Mouse (Mus musculus): Measurements from ENCODE around the gene Snrpd3. TPM values are rescaled to one million over a fixed set of nuclear protein-coding genes. Genes with fewer than 3 reads are reported as not detected.
"Not testable (repeated sequence)": the region's sequence is repeated elsewhere in the genome, so short reads cannot be mapped to it uniquely, and the experiment has no call there.

The Snrpd3 gene
- polyA plus RNA-seq, 1 experiment from 2014 or later = 146 TPM

DNA sequence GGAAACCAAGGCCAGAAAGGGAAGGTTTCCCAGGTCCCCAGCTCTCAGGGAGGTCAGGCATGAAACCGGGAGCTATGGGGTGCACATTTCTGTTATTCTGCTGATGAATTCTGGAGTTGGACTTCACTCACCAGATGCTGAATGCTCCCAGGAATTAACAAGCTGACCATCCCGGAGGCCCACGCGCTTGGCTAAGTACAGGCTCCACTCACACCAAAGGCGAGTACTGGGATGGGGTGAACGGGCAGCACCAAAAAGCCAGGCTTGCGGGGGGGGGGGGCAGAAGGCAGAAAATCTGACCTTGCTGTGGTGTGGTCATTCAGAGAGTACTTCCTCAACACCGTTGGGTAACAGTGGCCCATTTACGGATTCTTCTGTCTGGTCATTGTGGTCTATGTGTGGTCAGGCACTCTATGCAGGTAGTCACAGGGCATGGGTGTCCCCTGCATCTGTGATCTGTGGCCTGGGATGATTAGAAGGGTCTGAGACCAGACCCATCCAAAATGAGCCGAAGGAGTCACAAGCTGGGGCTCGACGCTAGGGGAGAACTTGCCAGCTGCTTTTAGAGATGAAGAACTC is 47.4 kb downstream of the Snrpd3 start:
- Histone ChIP-seq H3K27ac (no peak overlapping the region), H3K36me3 (no peaks in the 10 kb centered on the region), H3K4me1 (peaks cover 12% of the 10 kb centered on the region), H3K9ac (no peak overlapping the region), H3K4me3 (no peak overlapping the region), H3K9me3 (replicated peaks) (no peaks in the 10 kb centered on the region), H3K27me3 (peaks cover 20% of the 10 kb centered on the region), H3K4me2 (replicated peaks) (no peak overlapping the region)
- ATAC-seq (ENCODE audit: low FRiP score) = no peak
- 84% methylated on average over 12 of the region's 12 CpGs for WGBS

DNA sequence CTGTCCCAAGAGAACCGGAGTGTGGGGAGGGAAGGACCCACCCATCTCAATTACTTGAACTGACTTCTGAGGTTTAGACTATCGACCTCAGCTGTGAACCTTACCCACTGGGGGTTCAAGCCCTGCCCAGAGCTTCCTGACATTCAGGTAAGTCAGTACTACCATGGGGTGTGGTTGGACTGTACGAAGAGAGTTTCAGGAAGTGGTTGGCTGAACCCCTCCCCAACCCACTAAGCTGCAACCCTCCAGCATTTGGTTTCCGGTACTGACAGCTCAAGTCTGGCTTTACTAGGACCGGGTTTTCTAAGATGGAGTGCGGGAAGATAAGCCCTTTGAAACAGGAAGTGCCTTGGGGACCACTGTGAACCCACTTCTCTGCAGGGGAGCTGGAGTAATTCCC is 48.1 kb downstream of the Snrpd3 start:
- Histone ChIP-seq H3K9ac (no peak overlapping the region), H3K27ac (no peak overlapping the region), H3K27me3 (peaks cover 18% of the 10 kb centered on the region), H3K36me3 (no peaks in the 10 kb centered on the region), H3K4me3 (no peak overlapping the region), H3K4me2 (replicated peaks) (no peak overlapping the region), H3K9me3 (replicated peaks) (no peaks in the 10 kb centered on the region), H3K4me1 (peaks cover 7% of the 10 kb centered on the region)
- WGBS = 75% methylated on average over 6 of the region's 6 CpGs
- ATAC-seq (ENCODE audit: low FRiP score) = no peak

DNA sequence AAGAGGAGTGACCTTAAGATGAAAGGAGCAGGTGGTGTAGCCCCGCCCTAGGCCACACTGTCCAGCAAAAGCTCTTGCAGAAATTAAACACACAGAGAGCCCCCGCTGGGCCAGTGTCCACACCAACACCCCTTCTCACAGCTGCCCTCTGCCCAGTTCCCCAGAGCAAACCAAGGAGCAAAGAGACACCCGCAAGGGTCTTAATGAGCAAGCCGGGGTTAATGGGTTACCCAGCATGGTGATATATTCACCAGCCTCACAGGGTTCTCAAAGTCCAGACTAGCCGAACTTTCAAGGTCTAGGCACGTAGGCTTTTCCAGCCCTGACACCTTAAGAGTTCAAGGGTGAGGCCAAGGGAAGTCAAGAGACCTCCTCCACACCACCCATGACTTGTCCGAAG is 48.6 kb downstream of the Snrpd3 start:
- Histone ChIP-seq H3K27ac (no peak overlapping the region), H3K27me3 (peaks cover 14% of the 10 kb centered on the region), H3K4me3 (no peak overlapping the region), H3K4me1 (peaks cover 3% of the 10 kb centered on the region), H3K9ac (no peak overlapping the region), H3K4me2 (replicated peaks) (no peak overlapping the region), H3K36me3 (no peaks in the 10 kb centered on the region), H3K9me3 (replicated peaks) (no peaks in the 10 kb centered on the region)
- ATAC-seq (ENCODE audit: low FRiP score) = no peak
- 66% methylated on average over 7 of the region's 7 CpGs for WGBS

DNA sequence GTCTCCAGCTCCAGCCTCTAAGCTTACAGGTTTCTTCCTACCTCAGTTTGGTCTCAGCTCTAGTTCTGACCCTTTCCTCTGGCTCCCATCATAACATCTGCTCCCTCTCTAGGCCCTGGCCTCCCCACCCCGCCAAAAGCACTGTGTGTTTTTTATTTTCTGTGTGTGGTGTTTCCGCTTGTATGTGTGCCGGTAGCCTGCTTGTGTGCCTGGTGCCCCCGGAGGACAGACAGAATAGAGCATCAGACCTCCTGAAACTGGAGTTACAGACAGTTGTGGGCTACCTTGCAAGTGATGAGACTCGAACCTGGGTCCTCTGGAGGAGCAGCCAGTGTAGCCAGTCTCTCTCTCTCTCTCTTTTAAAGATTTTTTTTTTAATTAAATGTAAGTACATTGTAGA is 49.0 kb downstream of the Snrpd3 start:
- H3K4me2 ChIP-seq (replicated peaks) = no peak overlapping the region
- no peak overlapping the region for H3K9ac ChIP-seq
- 0 out of 2 replicates have a peak, but pooled peaks cover under 1% of the 10 kb centered on the region for H3K4me1 ChIP-seq
- H3K36me3 ChIP-seq = no peaks in the 10 kb centered on the region
- peaks cover 9% of the 10 kb centered on the region for H3K27me3 ChIP-seq
- H3K4me3 ChIP-seq = no peak overlapping the region
- ATAC-seq (ENCODE audit: low FRiP score) = no peak
- H3K9me3 ChIP-seq (replicated peaks) = no peaks in the 10 kb centered on the region
- 84% methylated on average over 5 of the region's 5 CpGs for WGBS
- no peak overlapping the region for H3K27ac ChIP-seq

DNA sequence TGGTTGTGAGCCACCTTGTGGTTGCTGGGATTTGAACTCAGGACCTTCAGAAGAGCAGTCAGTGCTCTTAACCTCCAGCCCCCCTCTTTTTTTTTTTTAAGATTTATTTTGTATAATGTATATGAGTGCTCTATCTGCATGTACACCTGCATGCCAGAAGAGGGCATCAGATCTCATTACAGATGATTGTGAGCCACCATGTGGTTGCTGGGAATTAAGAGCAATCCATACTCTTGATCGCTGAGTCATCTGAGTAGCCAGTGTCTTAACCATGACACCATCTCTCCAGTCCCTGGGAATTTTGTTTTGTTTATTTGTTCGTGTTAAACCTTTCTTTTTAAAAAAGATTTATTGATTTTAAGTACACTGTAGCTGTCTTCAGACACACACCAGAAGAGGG is 49.4 kb downstream of the Snrpd3 start:
- H3K4me1 ChIP-seq; H3K4me3 ChIP-seq; H3K27ac ChIP-seq; H3K9ac ChIP-seq; H3K27me3 ChIP-seq; H3K4me2 ChIP-seq (replicated peaks); ATAC-seq (ENCODE audit: low FRiP score); H3K9me3 ChIP-seq (replicated peaks); H3K36me3 ChIP-seq: not testable (repeated sequence)
- 91% methylated on average over 2 of the region's 2 CpGs for WGBS

DNA sequence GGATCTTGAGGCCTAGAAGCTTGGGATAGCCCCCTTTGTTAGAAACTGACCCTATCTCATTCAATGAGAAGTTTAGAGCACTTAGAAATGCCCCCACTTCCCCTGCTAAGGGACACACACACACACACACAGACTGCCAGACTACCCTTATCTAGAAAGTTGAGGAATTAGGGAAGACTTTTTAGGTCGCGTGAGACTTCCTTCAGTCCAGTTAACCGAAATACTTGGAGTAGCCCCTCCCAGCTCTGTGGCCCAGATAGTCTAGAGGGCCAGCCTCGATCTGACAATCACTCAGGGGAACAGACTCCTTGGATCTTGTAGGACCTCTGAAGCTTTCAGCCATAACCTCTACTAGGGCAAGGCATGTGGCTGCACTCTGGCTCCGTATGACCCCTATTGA is 50.7 kb downstream of the Snrpd3 start:
- Histone ChIP-seq H3K4me2 (replicated peaks) (no peak overlapping the region), H3K9ac (no peak overlapping the region), H3K4me3 (no peak overlapping the region), H3K9me3 (replicated peaks) (no peaks in the 10 kb centered on the region), H3K27me3 (peaks cover 2% of the 10 kb centered on the region), H3K4me1 (peaks cover 5% of the 10 kb centered on the region; the same call in 1 of the 2 replicates), H3K36me3 (no peaks in the 10 kb centered on the region), H3K27ac (no peak overlapping the region)
- no peak for ATAC-seq (ENCODE audit: low FRiP score)
- WGBS = 41% methylated on average over 5 of the region's 5 CpGs

DNA sequence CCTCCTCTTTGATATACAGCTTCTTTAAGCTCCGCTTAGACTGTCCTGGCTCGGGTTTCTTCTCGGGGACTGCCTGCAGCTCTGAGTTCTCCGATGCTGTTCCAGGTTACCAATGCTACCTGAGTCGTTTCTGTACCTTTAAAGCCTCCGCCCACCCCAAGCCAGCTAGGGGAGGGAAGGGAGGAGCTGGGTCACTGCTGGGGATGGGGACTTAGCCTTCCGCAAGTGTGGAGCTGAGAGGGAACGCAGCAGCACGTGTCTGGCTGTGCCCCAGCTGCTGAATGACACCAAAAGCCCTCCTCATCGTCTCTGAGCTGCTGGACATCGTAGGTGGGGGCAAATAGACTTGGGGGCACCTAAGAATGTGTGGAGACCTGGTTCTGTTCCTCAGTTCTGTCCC is 51.1 kb downstream of the Snrpd3 start:
- WGBS = 4% methylated on average over 11 of the region's 11 CpGs

DNA sequence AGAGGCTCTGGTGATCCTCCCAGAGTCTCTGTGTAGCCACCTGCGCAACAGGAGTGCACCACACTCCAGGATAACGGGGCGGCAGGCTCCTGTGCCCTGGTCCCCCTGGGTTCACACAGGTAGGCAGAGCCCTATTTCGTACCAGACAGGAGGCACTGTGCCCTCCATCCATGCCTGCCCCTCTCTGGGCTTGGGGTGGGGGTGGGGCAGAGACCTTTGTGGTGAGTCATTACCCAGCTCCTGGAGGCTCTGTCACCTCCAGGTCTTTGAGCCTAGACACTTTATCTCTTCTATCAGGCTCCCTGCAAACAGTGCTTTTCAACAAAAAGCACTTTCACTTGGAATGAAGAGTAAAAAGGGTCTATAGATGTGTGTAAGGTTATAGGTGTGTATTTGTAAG is 51.5 kb downstream of the Snrpd3 start:
- H3K9ac ChIP-seq = no peak overlapping the region
- no peak overlapping the region for H3K4me3 ChIP-seq
- H3K9me3 ChIP-seq (replicated peaks) = no peaks in the 10 kb centered on the region
- no peak overlapping the region for H3K4me2 ChIP-seq (replicated peaks)
- H3K27ac ChIP-seq = no peak overlapping the region
- peaks cover 2% of the 10 kb centered on the region for H3K27me3 ChIP-seq
- peaks cover 5% of the 10 kb centered on the region; the same call in 1 of the 2 replicates for H3K4me1 ChIP-seq
- no peak for ATAC-seq (ENCODE audit: low FRiP score)
- no peaks in the 10 kb centered on the region for H3K36me3 ChIP-seq
- whole genome bisulfite sequencing = 13% methylated on average over 4 of the region's 4 CpGs

More for the DNA sequence above, 51.1 kb downstream of the Snrpd3 start:
- Histone ChIP-seq H3K4me2 (replicated peaks) (no peak overlapping the region), H3K27ac (no peak overlapping the region), H3K36me3 (no peaks in the 10 kb centered on the region), H3K9ac (no peak overlapping the region), H3K4me3 (no peak overlapping the region), H3K4me1 (peaks cover 5% of the 10 kb centered on the region; the same call in 1 of the 2 replicates), H3K9me3 (replicated peaks) (no peaks in the 10 kb centered on the region), H3K27me3 (peaks cover 2% of the 10 kb centered on the region)
- no peak for ATAC-seq (ENCODE audit: low FRiP score)

DNA sequence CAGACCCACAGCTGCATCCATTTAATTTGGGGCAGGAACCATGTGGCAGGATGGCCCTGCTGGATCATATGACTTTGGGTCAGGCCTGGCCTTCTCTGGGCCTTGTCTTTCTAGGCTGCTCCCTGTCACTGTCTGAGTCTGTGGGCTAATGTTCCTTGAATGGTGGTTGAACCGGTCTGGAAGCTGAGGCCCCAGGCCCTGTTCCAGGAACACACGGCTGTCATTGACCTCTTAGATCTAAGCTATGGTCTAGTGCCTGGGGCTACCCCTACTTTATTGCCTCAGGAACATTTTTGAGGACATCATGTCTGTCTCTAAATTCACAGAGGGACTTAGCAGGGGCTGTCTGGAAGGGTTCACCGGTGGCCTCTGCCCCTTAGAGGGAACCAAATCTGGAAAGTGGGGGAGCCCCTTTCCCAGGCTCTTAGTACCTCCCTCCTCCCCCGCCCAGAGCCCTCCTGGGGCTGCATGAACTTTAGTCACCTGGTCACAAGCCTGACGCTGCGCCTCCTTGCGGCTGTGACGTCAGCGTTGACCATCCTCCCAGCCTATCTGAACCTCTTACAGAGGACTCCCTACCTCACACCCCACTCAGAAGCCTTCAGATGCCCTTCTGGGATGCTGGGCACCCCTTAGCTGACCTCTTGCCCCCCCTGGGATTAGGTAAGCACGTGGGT is 53.8 kb downstream of the Snrpd3 start:
- H3K36me3 ChIP-seq = no peaks in the 10 kb centered on the region
- H3K9me3 ChIP-seq (replicated peaks) = no peaks in the 10 kb centered on the region
- H3K4me1 ChIP-seq = peaks cover 5% of the 10 kb centered on the region; the same call in 1 of the 2 replicates
- ATAC-seq (ENCODE audit: low FRiP score) = no peak
- H3K9ac ChIP-seq = no peak overlapping the region
- no peak overlapping the region for H3K4me2 ChIP-seq (replicated peaks)
- H3K4me3 ChIP-seq = no peak overlapping the region
- no peak overlapping the region for H3K27ac ChIP-seq
- no peaks in the 10 kb centered on the region for H3K27me3 ChIP-seq
- WGBS = 27% methylated on average over 10 of the region's 10 CpGs

DNA sequence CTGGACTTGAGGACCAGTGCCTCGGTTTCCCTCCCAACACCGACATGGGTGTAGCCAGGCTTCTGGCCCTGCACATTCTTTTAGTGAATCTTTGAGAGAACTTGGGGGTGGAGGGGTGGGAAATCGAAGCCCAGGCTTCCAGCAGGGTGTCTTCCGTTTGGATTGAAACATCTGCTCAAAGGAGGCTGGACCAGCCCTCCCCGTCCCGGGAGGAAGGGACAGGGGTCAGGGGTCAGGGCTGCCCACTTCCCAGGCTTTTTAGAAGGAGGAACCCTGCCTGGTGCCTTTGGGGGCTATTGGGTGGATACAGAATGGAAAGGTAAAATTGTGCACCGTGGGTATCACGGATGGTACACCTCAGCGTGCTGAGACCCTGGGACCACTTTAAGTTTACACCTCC is 54.6 kb downstream of the Snrpd3 start:
- Histone ChIP-seq H3K36me3 (no peaks in the 10 kb centered on the region), H3K9me3 (replicated peaks) (no peaks in the 10 kb centered on the region), H3K4me3 (no peak overlapping the region), H3K4me2 (replicated peaks) (no peak overlapping the region), H3K27me3 (no peaks in the 10 kb centered on the region), H3K27ac (no peak overlapping the region), H3K9ac (no peak overlapping the region), H3K4me1 (peaks cover 5% of the 10 kb centered on the region; the same call in 1 of the 2 replicates)
- WGBS = 39% methylated on average over 9 of the region's 9 CpGs
- no peak for ATAC-seq (ENCODE audit: low FRiP score)

DNA sequence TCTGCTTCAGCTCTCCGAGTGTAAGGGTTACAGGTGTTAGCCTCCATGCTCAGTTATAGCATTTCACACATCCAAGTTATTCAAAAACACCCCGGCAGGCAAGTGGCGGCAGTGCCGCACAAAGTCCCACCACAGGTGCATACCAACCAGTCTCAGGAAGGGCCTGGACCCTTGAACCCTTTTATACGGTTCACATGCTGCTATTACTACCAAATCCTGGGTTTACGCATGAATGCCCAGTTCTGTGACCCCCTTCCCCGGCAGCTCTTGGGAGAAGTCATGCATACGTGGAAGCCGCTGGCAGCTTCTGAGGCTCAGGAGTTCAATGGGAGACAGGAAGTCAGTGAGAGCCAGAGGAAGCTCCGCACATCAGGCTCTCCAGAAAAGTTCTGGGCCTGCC is 55.8 kb downstream of the Snrpd3 start:
- no peak for ATAC-seq (ENCODE audit: low FRiP score)
- H3K27ac ChIP-seq = no peak overlapping the region
- H3K4me2 ChIP-seq (replicated peaks) = no peak overlapping the region
- no peak overlapping the region for H3K4me3 ChIP-seq
- H3K4me1 ChIP-seq = peaks cover 5% of the 10 kb centered on the region; the same call in 1 of the 2 replicates
- no peaks in the 10 kb centered on the region for H3K9me3 ChIP-seq (replicated peaks)
- 55% methylated on average over 10 of the region's 10 CpGs for WGBS
- H3K9ac ChIP-seq = no peak overlapping the region
- no peaks in the 10 kb centered on the region for H3K27me3 ChIP-seq
- H3K36me3 ChIP-seq = no peaks in the 10 kb centered on the region

DNA sequence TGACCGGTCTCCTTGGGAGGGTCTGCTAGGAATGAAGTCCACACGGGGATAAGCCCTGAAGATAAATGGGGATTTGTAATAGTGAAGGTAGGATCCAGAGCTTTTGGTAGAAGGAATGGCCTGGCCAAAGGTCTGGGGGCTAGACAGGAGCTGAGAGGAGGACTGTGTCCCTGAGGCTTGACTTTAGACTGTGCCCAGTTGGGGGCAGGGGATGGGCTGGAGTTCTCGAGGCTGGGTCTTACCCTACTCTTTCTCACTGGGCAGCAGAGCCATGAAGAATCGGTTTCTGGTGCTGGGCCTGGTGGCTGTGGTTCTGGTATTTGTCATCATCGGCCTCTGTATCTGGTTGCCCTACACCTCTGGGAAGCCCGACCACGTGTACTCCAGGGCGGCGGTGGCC is 56.6 kb downstream of the Snrpd3 start:
- whole genome bisulfite sequencing = 87% methylated on average over 9 of the region's 9 CpGs

DNA sequence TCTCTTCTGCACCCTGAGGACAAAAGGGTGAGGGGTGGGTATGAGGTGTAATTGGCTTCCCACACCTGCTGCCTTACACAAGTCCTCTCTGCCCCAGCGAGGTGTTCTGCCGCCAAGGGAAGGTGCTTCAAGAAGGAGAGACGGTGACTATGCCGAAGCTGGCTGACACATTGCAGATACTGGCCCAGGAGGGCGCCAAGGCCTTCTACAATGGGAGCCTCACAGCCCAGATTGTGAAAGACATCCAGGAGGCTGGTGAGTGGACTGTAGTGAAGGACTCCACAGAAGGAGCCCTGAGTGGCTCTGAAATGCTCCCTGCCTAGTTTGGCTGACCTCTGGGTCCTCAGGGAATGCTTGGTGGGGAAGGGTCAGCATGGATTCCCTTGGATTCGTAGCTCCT is 61.8 kb downstream of the Snrpd3 start:
- WGBS = 90% methylated on average over 6 of the region's 6 CpGs
- H3K9me3 ChIP-seq (replicated peaks) = no peaks in the 10 kb centered on the region

More for the DNA sequence above, 56.6 kb downstream of the Snrpd3 start:
- no peak overlapping the region for H3K4me2 ChIP-seq (replicated peaks)
- H3K9me3 ChIP-seq (replicated peaks) = no peaks in the 10 kb centered on the region
- H3K4me3 ChIP-seq = no peak overlapping the region
- no peak overlapping the region for H3K9ac ChIP-seq
- peaks cover 5% of the 10 kb centered on the region; the same call in 1 of the 2 replicates for H3K4me1 ChIP-seq
- no peaks in the 10 kb centered on the region for H3K27me3 ChIP-seq
- ATAC-seq (ENCODE audit: low FRiP score) = no peak
- H3K27ac ChIP-seq = no peak overlapping the region
- no peaks in the 10 kb centered on the region for H3K36me3 ChIP-seq

More for the DNA sequence above, 61.8 kb downstream of the Snrpd3 start:
- no peak overlapping the region for H3K4me3 ChIP-seq
- H3K36me3 ChIP-seq = no peaks in the 10 kb centered on the region
- H3K27me3 ChIP-seq = no peaks in the 10 kb centered on the region
- no peaks in the 10 kb centered on the region for H3K4me1 ChIP-seq
- no peak overlapping the region for H3K27ac ChIP-seq
- no peak for ATAC-seq (ENCODE audit: low FRiP score)
- H3K9ac ChIP-seq = no peak overlapping the region
- no peak overlapping the region for H3K4me2 ChIP-seq (replicated peaks)

All from hindbrain, embryonic 12.5 days (tissue).